24 mouse cellular contexts compared by ENCODE assay signal in the genomic region with DNA sequence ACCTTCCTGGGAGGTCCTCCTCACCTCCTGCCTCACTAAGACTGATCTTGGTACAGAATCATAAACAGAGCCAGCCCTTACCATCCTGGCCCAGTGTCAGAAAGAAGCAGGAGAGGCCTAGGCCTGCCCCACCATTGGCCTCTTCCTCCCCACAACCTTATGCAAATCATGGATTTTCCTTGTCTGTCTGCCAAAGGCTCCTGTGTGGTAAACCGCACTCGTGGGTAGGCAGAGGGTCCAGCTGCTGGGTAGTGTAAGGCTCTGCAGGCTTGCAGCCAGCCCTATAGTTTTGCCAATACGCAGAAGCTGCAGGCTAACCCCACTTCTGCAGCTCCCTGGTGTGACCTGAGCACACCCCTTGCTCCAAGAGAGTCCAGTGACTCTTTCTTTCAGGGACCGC. TPM values are rescaled to one million over a fixed set of nuclear protein-coding genes. Genes with fewer than 3 reads are reported as not detected.
DNase-seq lines count a peak whose midpoint lies in the region; ATAC-seq lines count a peak whose summit lies in the region.
"Had no signal": no experiment of that assay in that cellular context is flagged by ENCODE, and none has a peak within 500 bp of the region (broad histone marks: within the 10 kb centered on the region; RNA-seq: fewer than 3 reads in every experiment).

No protein-coding gene starts in this region.

- H3K4me1 ChIP-seq in forebrain, embryonic 13.5 days: no peaks in the 10 kb centered on the region
- no peaks in the 10 kb centered on the region for H3K4me1 ChIP-seq in forebrain, embryonic 11.5 days (replicated peaks; ENCODE audit: control insufficient read depth, insufficient read depth, low read length)
- H3K4me1 ChIP-seq in midbrain, embryonic 13.5 days (replicated peaks): 0 out of 2 replicates have a peak, but pooled peaks cover 3% of the 10 kb centered on the region
- no peaks in the 10 kb centered on the region for H3K4me1 ChIP-seq in midbrain, embryonic 10.5 days
- no peaks in the 10 kb centered on the region for H3K4me1 ChIP-seq in limb, embryonic 10.5 days
- H3K4me1 ChIP-seq: embryonic facial prominence, embryonic 12.5 days; limb, embryonic 12.5 days had no signal

- no peaks in the 10 kb centered on the region; the same call in 1 of the 2 replicates for H3K9me3 ChIP-seq in forebrain, embryonic 13.5 days (replicated peaks)
- H3K9me3 ChIP-seq in forebrain, embryonic 11.5 days (ENCODE audit: control insufficient read depth, low read length): no peaks in the 10 kb centered on the region
- H3K9me3 ChIP-seq in midbrain, embryonic 13.5 days: no peaks in the 10 kb centered on the region
- H3K9me3 ChIP-seq in midbrain, embryonic 10.5 days (replicated peaks): no peaks in the 10 kb centered on the region
- H3K9me3 ChIP-seq in limb, embryonic 10.5 days (replicated peaks): no peaks in the 10 kb centered on the region
- H3K9me3 ChIP-seq: embryonic facial prominence, embryonic 12.5 days; heart, embryonic 12.5 days; limb, embryonic 12.5 days had no signal

- H3K4me3 ChIP-seq in forebrain, embryonic 13.5 days: no peak overlapping the region
- H3K4me3 ChIP-seq in forebrain, embryonic 11.5 days (ENCODE audit: low read depth, low read length): no peak overlapping the region
- H3K4me3 ChIP-seq in midbrain, embryonic 13.5 days (replicated peaks): no peak overlapping the region
- no peak overlapping the region for H3K4me3 ChIP-seq in midbrain, embryonic 10.5 days
- no peak overlapping the region for H3K4me3 ChIP-seq in limb, embryonic 10.5 days
- H3K4me3 ChIP-seq: embryonic facial prominence, embryonic 12.5 days; heart, embryonic 12.5 days; limb, embryonic 12.5 days had no signal

- no peak for DNase-seq in forebrain, embryonic 11.5 days (ENCODE audit: low spot score)
- no peak for DNase-seq in midbrain, embryonic 10.5 days (ENCODE audit: low spot score)
- DNase-seq in limb, embryonic 10.5 days (ENCODE audit: low spot score): no peak
- no peak for DNase-seq in urinary bladder, postnatal 14 days (ENCODE audit: low spot score)
- DNase-seq in gastrocnemius, adult 18-20 months (ENCODE audit: low spot score): no peak
- no peak for DNase-seq in left cerebral cortex, adult 11 months (ENCODE audit: low spot score)
- DNase-seq: cerebellum, adult 11-12 months; cerebellum, postnatal 36 days; gastrocnemius, postnatal 25 days; heart, postnatal 4 days; kidney, adult 2 months; kidney, postnatal 4 days; layer of hippocampus, postnatal 36 days; liver, postnatal 0 days; lung, postnatal 4 days; spleen, adult 18-20 months; thymus, postnatal 25 days had no signal

- no peak overlapping the region for H3K9ac ChIP-seq in forebrain, embryonic 13.5 days
- no peak overlapping the region for H3K9ac ChIP-seq in forebrain, embryonic 11.5 days (ENCODE audit: low read length)
- H3K9ac ChIP-seq in midbrain, embryonic 13.5 days (replicated peaks): no peak overlapping the region
- H3K9ac ChIP-seq: embryonic facial prominence, embryonic 12.5 days; heart, embryonic 12.5 days; limb, embryonic 12.5 days; liver, postnatal 0 days had no signal

- H3K4me2 ChIP-seq in forebrain, embryonic 13.5 days: no peak overlapping the region
- no peak overlapping the region for H3K4me2 ChIP-seq in forebrain, embryonic 11.5 days (ENCODE audit: low read depth, low read length, severe bottlenecking)
- no peak overlapping the region for H3K4me2 ChIP-seq in midbrain, embryonic 13.5 days (replicated peaks)
- H3K4me2 ChIP-seq: embryonic facial prominence, embryonic 12.5 days; heart, embryonic 12.5 days; limb, embryonic 12.5 days had no signal

- no peaks in the 10 kb centered on the region; the same call in 1 of the 2 replicates for H3K27me3 ChIP-seq in forebrain, embryonic 13.5 days
- H3K27me3 ChIP-seq in forebrain, embryonic 11.5 days (ENCODE audit: control insufficient read depth, insufficient read depth, low read length): no peaks in the 10 kb centered on the region
- no peaks in the 10 kb centered on the region for H3K27me3 ChIP-seq in midbrain, embryonic 13.5 days
- no peaks in the 10 kb centered on the region; the same call in 1 of the 2 replicates for H3K27me3 ChIP-seq in midbrain, embryonic 10.5 days (ENCODE audit: low read depth, poor library complexity, severe bottlenecking)
- H3K27me3 ChIP-seq in limb, embryonic 10.5 days (ENCODE audit: low read depth, poor library complexity, severe bottlenecking): no peaks in the 10 kb centered on the region
- H3K27me3 ChIP-seq: embryonic facial prominence, embryonic 12.5 days; limb, embryonic 12.5 days had no signal

- peak; percentile 34 for ATAC-seq in forebrain, embryonic 13.5 days
- ATAC-seq in forebrain, embryonic 11.5 days (replicated peaks; ENCODE audit: low FRiP score): no peak
- peak; percentile 10; the same call in 1 of the 2 replicates for ATAC-seq in midbrain, embryonic 13.5 days
- ATAC-seq: liver, postnatal 0 days had no signal

- no peak overlapping the region for H3K27ac ChIP-seq in forebrain, embryonic 13.5 days
- H3K27ac ChIP-seq in forebrain, embryonic 11.5 days (ENCODE audit: low read depth, low read length): no peak overlapping the region
- no peak overlapping the region for H3K27ac ChIP-seq in midbrain, embryonic 13.5 days
- no peak overlapping the region for H3K27ac ChIP-seq in midbrain, embryonic 10.5 days (replicated peaks)
- peak overlapping the region; percentile 33; the same call in 1 of the 2 replicates for H3K27ac ChIP-seq in limb, embryonic 10.5 days
- H3K27ac ChIP-seq: embryonic facial prominence, embryonic 12.5 days; limb, embryonic 12.5 days; stomach, postnatal 0 days had no signal

- no peaks in the 10 kb centered on the region for H3K36me3 ChIP-seq in forebrain, embryonic 13.5 days (ENCODE audit: poor library complexity, severe bottlenecking)
- no peaks in the 10 kb centered on the region for H3K36me3 ChIP-seq in forebrain, embryonic 11.5 days (ENCODE audit: control insufficient read depth, insufficient read depth, low read length)
- no peaks in the 10 kb centered on the region for H3K36me3 ChIP-seq in midbrain, embryonic 13.5 days
- H3K36me3 ChIP-seq in midbrain, embryonic 10.5 days: no peaks in the 10 kb centered on the region
- peaks cover 21% of the 10 kb centered on the region for H3K36me3 ChIP-seq in limb, embryonic 10.5 days
- H3K36me3 ChIP-seq: heart, embryonic 12.5 days had no signal

- WGBS in forebrain, embryonic 13.5 days: 60% methylated on average over 4 of the region's 4 CpGs
- 71% methylated on average over 4 of the region's 4 CpGs for WGBS in forebrain, embryonic 11.5 days
- WGBS in midbrain, embryonic 13.5 days: 72% methylated on average over 4 of the region's 4 CpGs
- 72% methylated on average over 4 of the region's 4 CpGs for WGBS in midbrain, embryonic 10.5 days
- 61% methylated on average over 4 of the region's 4 CpGs for WGBS in limb, embryonic 10.5 days

RNA-seq across cellular contexts. Expression of gene Orm1, which starts 41.7 kb away (rescaled TPM):
- not detected in 2 replicates for polyA plus RNA-seq in forebrain, embryonic 13.5 days (2015; fragmentation: Nextera tagmentation; extraction: Ambion mirVana)
- polyA plus RNA-seq in forebrain, embryonic 11.5 days (2014; fragmentation: Nextera tagmentation; extraction: Ambion mirVana): not detected in 2 replicates
- not detected in 2 replicates for polyA plus RNA-seq in midbrain, embryonic 13.5 days (2015; fragmentation: Nextera tagmentation; extraction: Ambion mirVana)
- not detected in 2 replicates for polyA plus RNA-seq in midbrain, embryonic 10.5 days (2016; fragmentation: Nextera tagmentation; extraction: Ambion mirVana)
- not detected in 2 replicates for polyA plus RNA-seq in limb, embryonic 10.5 days (2016; fragmentation: Nextera tagmentation; extraction: Ambion mirVana)
- 1 to 10 TPM in 1 of 2 experiments, under 1 TPM in 1; 0.62 to 5.0 TPM for total RNA-seq in gastrocnemius, adult 18-20 months (2021)
- total RNA-seq: heart, postnatal 4 days; layer of hippocampus, postnatal 36 days; monocyte, adult 5-6 weeks had no signal
- polyA plus RNA-seq: embryonic facial prominence, embryonic 12.5 days; heart, embryonic 12.5 days; limb, embryonic 12.5 days had no signal

RNA-seq across cellular contexts. Expression of gene Orm3, which starts 53.3 kb away (rescaled TPM):
- polyA plus RNA-seq in forebrain, embryonic 13.5 days (2015; fragmentation: Nextera tagmentation; extraction: Ambion mirVana): not detected in 2 replicates
- not detected in 2 replicates for polyA plus RNA-seq in forebrain, embryonic 11.5 days (2014; fragmentation: Nextera tagmentation; extraction: Ambion mirVana)
- not detected in 2 replicates for polyA plus RNA-seq in midbrain, embryonic 13.5 days (2015; fragmentation: Nextera tagmentation; extraction: Ambion mirVana)
- polyA plus RNA-seq in midbrain, embryonic 10.5 days (2016; fragmentation: Nextera tagmentation; extraction: Ambion mirVana): not detected in 2 replicates
- not detected in 2 replicates for polyA plus RNA-seq in limb, embryonic 10.5 days (2016; fragmentation: Nextera tagmentation; extraction: Ambion mirVana)
- total RNA-seq in gastrocnemius, adult 18-20 months (2021): not detected
- total RNA-seq: heart, postnatal 4 days; layer of hippocampus, postnatal 36 days; monocyte, adult 5-6 weeks had no signal
- polyA plus RNA-seq: embryonic facial prominence, embryonic 12.5 days; heart, embryonic 12.5 days; limb, embryonic 12.5 days; liver, postnatal 0 days; stomach, postnatal 0 days had no signal

RNA-seq across cellular contexts. Expression of gene Orm2, which starts 59.6 kb away (rescaled TPM):
- polyA plus RNA-seq in forebrain, embryonic 13.5 days (2015; fragmentation: Nextera tagmentation; extraction: Ambion mirVana): not detected in 2 replicates
- polyA plus RNA-seq in forebrain, embryonic 11.5 days (2014; fragmentation: Nextera tagmentation; extraction: Ambion mirVana): not detected in 2 replicates
- not detected in 2 replicates for polyA plus RNA-seq in midbrain, embryonic 13.5 days (2015; fragmentation: Nextera tagmentation; extraction: Ambion mirVana)
- polyA plus RNA-seq in midbrain, embryonic 10.5 days (2016; fragmentation: Nextera tagmentation; extraction: Ambion mirVana): not detected in 2 replicates
- not detected in 2 replicates for polyA plus RNA-seq in limb, embryonic 10.5 days (2016; fragmentation: Nextera tagmentation; extraction: Ambion mirVana)
- under 1 TPM in 1 of 2 experiments, not detected in 1; 0.47 TPM for total RNA-seq in gastrocnemius, adult 18-20 months (2021)
- total RNA-seq: heart, postnatal 4 days; layer of hippocampus, postnatal 36 days; monocyte, adult 5-6 weeks had no signal
- polyA plus RNA-seq: embryonic facial prominence, embryonic 12.5 days; heart, embryonic 12.5 days; kidney, adult 2 months; limb, embryonic 12.5 days; liver, postnatal 0 days; stomach, postnatal 0 days had no signal
